Mouse (Mus musculus): Measurements from ENCODE around the gene Pdpk1.

Pdpk1 gene

DNA sequence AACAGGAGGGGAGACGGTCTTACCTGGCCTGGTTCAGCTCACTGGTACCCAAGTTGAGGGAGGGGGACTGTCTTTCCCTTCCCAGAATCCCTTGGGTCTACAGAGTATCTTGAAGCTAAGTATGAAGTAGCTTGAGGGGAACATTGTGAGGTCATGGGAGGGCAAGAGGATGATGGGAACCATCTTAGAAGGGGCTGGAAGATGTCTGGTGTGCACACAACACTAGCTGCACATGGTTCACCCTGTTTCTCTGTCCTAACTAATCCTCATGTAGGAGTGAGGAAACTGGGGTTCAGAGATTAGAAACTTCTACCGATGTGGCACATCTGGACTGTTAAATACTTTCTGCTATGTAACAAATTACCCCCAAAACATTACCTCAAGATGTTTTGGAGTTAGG, at the start of gene Pdpk1:
Pdpk1 (minus strand) TSS at position 101 of the 400 bp plus-strand sequence.
- DNase-seq = no peak

DNA sequence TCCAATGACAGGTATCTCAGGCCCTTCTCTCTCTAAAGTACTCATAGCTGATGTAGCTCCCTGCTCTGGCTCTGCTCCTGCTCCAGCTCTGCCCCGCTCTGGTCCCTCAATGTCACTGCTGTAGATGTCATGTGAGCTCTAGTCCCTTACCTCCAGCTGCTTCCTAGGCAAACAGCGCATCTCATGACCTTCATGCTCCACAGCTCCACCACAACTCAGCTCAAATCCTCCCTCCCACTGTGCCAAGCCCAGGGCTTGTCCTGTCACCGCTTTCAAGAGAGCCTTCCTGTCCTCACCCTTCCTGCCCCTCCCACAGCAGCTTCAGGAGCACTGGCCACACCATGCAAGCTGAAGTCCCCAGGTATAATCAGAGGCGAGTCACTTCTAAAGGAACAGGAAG, 49.0 kb upstream of the Pdpk1 start:
- DNase-seq = no peak

DNA sequence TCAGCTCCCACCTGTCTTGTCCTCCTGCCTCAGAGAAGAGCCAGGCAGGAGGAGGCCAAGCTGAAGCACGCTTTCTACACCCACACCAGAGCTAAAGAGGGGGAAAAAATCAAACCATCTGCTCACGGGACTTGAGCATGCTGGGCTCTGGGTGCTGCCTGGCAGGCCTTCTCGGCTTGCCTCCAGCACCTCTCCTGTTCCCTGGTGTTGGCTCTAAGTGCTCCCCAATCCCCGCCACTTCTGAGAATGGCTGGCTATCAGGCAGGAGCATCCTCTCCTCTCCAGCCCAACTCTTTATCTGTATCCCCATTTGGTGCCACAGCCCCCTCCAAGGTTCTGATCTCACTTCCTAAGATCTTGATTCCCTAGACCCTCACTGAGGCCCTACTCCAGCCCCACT, 48.5 kb upstream of the Pdpk1 start:
- DNase-seq = no peak

DNA sequence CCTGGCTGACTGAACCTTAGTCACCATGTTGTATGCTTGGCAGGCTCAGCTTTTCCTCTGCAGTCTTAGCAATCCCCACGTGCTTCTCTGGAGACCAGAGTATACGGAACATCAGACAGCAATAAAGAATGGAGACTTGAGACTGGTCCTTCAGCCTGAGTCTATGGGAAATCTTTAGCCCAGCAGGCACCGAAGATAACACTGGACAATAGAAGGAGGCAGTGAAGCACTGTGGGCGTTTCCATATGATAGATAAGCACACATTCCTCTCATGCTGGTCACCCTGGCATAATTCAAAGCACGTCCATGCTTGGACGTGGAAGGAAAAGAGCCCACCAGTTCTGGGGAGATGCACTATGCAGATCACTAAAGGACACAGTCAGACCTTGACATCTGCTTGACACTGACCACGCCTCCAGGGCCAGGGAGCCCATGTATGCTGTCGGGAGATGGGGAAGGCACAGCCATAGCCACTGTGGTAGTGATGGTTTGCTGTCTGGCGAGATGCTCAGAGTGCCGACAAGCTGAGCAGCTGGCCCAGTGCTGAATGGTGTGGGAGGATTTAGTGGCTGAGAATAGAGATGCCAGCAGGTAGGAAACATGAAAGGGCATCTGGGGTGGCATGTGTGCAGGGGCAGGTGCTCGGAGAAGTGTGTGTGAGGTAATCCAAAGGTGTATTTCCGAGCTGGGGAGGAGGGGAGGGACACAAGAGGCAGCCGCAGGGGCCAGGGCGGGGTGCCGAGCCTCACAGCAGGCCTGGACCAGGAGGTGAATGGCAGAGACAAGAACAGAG, 46.5 kb upstream of the Pdpk1 start:
- no peak for DNase-seq

DNA sequence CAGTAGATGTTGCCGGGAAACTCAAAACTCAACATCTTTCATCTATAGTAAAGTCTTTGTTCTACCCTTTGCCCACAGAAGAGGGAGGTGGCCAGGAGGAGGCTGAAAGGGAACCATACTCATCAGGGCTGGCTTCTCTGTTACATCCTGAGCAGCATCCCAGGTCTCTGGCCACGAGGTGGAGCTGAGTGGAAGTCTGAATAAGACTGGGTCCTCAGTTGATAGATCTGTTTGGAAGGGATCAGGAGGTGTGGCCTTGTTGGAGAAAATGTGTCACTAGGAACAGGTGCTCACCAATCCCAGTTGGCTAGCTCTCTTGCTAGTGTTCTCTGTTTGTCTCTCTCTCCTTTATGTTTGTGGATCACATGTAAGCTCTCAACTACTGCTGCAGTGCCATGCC, 44.6 kb upstream of the Pdpk1 start:
- no peak for DNase-seq

DNA sequence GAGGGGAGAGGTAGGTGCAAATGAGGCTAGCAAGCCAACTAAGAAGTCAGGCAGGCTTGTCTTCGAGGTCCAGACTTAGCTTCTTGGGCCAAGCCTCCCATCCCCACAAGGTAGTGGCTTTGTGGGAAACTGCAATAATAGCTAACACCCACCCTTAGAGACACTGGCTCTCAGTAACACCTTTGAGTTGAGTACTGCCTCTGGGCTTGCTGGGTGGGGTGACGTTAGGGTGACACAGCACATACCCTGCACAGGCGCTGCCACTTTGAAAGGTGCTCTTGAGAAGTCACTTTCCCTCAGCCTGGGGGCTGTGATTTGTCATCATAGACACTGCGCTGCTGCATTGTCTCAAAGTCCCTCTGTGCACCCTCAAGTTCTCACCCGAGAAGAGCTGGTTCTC, 43.0 kb upstream of the Pdpk1 start:
- no peak for DNase-seq

DNA sequence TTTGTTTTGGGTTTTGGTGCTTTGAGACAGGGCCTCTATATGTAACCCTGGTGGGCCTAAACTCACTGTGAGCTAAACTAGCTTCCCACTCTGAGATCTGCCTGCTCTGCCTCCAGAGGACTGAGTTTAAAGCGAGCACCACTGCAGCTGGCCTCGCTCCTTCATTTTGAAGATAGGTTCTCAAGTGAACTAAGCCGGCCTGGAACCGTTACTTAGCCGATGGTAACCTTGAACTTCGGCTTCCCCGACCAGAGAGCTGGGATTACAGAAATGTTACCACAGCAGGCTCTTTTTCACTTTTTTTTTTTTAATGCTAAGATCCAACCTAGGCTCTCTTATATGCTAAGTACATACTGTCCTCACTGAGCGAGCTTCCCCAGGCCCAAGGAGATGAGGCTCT, 42.5 kb upstream of the Pdpk1 start:
- no peak for DNase-seq

DNA sequence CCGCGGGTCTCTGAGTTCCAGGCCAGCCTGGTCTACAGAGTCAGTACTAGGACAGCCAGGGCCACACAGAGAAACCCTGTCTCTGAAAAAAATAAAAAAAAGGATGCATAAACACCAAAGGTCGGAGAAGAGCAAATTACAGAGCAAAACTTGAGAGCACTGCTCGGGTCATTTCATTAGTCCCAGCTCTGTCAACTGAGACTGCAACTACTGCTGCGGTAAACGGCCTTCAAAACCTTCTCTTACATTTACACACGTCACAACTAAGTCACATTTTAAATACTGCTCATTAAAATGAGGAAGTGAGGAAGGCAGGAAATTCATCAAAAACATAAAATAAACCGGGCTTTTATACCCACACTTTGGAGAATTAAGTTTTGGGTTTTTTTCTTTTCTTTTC, 42.1 kb upstream of the Pdpk1 start:
- no peak for DNase-seq

DNA sequence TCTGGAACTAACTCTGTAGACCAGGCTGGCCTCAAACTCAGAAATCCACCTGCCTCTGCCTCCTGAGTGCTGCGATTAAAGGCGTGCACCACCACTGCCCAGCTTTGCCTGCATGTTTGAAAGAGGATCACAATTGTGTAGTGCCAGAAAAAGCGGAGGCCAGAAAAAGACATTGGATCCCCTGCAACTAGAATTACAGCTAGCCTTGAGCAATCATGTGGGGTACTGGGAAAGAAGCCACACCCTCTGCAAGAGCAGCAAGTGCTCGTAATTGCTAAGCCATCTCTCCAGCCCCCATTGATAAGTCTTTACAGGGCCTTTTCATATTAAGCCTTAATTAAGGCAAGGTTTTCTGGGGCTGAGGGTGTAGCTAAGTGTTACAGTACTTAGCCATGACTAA, 40.8 kb upstream of the Pdpk1 start:
- no peak for DNase-seq

DNA sequence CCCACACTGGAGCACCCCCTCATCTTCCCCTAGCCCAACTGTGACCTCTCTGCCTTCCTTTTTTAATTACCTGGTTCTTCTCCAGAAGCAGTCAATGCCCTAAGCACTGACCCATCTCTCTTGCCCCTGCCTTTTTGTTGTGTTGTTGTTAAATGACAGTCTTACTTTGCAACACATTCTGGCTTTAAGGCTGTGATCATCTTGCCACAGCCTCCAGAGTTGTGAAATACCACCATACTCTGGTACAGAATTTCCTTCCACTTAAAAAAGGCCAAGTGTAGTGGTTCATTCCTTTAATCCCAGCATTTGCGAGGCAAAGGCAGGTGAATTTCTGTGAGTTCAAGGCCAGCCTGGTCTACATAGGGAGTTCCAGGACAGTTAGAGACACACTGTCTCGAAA, 40.2 kb upstream of the Pdpk1 start:
- DNase-seq = no peak

DNA sequence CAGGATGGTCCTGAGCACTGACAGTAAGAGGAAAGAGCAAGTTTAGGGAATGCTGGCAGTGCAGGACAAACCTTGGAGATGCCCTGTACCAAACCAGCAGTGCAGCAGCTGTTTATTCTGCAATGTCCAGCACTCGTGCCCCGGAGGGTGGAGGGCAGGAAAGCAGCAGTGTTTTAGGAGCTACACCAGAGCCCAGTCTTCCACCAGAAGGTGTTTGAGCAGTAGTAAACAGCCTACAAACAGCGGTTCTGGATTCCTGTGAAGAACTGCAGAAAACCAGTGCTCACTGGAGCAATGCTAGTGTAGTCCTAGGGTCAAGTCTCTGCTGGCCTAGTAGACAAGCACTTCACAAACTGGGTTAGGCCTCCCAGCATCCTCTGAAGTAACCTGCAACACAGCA, 23.5 kb upstream of the Pdpk1 start:
- DNase-seq = no peak

DNA sequence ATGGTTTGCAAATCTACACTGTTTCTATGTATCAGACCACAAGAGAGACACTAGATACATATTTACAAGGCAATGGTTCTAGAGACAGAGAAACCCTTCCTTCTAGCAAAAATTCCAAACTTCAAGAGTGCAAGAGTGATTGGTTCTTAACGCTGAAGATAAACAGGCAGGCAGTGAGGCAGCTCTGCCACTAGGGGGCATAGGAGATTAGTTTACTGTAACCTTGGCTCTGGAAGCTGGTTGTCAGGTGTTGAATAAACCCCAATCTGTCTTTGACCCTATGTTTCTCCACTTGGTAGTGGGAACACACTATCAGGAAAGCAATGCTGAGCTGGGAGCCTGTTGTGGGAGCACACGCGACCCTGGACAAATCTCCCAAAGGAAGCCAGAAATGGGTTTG, 22.7 kb upstream of the Pdpk1 start:
- DNase-seq = peak; percentile 87

DNA sequence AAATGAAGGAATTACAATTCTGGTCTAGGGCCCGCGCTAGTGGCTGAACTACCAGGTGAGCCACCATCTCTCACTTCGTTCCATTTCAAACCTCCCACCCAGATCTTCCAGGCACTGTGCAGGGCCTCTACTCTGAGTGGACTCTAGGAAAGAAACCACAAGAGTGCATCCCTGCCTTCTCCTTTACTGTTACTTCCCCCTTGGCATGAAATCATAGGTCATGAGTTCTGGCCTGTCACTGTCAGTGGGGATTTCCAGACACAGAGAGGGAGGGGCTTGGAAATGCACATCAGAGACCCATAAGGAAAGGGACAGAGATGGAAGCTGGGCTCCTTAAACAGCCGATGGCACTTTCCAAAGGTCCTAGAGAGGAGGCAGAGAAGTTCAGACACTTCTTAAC, 21.0 kb upstream of the Pdpk1 start:
- DNase-seq = peak; percentile 54

DNA sequence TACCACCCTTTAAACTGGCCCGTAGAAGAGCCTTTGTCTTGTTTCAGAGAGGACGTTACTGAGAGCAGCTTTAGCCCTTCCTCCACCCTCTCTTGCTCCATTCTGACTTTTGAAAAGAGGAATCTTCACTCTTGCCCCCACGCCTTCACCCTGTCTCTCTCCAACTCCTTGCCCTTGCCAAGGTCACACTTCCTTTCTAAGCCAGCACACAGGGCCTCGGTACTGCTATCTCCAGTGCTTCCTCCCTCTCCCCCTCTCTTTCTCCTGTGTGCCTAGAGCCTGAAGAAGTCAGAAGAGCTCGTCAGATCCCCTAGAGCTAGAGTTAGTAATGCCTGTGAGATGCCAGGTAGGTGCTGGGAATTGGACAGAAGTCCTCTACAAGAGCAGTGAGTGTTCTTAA, 20.0 kb upstream of the Pdpk1 start:
- peak; percentile 42 for DNase-seq

DNA sequence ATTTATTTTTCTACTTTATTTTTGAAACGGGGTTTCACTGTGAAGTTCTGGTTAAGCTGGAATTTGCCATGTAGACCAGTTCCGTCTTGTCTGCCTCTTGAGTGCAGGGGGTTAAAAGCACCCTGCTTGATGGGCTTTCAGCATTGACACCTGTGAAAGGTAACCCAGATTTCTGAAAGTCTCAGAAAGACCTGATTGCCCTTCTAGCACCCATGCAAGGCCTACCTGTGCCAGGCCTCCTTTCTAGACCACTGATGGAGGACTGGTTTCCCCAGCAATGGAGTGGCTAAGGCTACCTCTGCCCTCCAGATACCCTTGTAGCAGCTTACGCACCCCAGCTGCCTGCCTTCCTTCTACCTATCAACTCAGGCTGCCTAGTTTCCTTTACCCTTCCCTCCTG, 19.4 kb upstream of the Pdpk1 start:
- no peak for DNase-seq

DNA sequence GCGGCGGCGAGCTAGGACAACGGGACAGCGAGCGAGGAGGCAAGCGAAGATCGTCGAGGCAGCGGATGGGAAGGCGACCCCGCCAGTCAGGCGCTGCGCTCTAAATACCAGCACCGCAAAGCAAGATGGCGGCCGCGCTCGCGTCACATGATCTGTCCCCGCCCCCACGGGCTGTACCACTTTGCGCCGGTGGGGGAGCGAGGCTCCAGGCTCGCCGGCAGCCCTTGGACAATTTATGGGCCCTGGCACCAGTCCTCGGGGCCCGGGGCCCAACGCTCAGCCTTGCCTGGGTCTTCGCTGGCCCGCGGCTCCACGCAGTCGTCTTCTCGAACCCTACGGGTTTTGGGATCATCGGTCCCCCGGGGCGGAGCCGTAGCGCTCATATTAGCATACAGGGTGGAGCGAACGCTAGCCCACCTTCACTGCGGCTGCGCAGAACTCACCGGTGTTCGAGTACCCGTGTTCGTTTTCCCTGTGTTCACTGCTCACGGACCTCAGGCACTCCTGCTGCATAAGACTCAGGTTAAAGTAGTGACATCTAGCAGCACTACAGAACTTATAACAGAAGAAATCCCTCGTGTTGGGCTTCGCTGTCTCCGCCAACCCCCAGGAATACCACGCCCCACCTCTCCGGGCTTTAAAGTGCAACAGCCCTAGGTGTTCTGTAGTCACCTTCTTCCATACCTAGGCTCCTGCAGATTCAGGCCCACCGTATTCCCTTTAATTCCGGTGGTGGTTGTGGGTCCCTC, 18.8 kb upstream of the Pdpk1 start, which contains the start of gene Atp6v0c:
Atp6v0c (minus strand) TSS at position 386 of the 749 bp plus-strand sequence.
- peak; percentile 98 for DNase-seq

DNA sequence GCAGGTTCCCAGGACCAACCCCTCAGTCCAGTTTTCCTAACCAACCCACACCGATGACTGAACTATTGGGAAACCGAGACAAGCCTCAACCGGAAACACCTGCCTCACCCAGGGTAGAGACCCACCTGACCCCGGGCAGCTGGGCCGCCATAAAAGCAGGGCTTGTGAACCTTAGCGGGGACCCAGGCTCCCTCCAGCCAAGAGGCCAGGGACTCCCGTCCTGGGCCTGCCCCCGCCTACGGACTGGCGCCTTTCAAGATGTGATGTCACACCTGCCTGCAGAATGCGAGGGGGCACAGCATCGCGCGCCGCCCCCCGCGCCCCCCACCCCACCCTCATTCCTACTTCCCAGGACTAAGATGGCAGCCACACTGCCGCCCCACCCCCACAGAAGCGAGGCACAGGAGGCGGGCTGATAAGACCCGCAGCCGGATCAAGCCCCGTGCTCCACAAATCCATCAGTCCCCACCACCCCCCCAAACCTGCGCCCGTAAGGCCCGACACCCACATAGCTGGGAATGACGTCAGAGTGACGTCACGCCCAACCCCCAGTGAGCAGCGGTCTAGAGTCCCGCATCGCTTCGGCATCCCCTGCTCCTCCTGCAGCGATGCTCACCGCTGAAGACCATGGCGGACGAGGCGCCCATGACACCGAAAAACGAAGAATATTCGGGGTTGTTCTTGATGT, 18.0 kb upstream of the Pdpk1 start:
- DNase-seq = peak; percentile 65

DNA sequence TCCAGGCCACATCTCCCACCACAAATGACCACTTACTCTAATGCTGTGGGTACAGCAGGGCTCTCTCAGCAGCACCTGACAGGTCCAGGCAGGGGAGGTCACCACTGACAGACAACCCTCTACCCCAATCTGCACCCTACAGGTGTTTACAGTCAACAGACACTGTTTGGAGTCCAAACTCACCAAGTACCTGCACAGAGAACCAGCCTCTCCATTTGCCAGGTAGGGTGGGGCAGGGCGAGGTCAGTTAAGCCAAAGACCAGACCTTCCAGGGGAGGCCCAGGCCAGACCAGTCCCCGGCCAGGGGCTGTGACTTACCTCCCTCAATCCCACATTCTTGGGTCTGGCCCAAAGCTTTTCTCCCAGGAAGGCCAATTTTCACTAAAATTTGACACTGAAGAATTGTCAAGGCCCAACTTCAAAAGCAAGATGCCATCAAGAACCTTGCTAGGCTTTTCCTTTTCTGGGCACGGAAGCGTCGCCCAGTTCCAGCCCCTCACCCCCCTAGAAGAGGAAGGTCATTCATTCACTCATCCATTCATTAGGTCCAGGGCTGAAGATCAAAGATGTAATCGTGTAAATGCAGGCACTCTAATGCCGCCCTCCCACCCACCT, 17.3 kb upstream of the Pdpk1 start:
- DNase-seq = no peak

DNA sequence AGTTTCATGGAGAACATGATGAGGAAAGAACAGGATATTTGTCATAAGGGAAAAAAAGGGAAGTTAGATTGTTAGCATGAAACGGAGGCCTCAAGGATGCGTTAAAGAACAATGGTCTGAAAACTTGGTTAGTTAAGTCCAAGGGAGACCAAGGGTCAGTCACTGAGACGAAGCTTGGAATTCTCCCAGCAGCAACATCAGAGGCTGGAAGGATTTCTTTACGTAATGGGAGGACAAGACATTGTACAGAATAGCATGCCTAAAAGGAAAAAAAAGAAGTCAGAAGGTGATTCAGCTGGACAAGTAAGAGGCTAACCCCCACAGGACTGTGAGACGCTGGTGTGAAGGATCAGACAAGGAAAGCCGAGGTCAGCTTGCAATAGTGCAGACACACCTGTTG, 16.4 kb upstream of the Pdpk1 start:
- no peak for DNase-seq

DNA sequence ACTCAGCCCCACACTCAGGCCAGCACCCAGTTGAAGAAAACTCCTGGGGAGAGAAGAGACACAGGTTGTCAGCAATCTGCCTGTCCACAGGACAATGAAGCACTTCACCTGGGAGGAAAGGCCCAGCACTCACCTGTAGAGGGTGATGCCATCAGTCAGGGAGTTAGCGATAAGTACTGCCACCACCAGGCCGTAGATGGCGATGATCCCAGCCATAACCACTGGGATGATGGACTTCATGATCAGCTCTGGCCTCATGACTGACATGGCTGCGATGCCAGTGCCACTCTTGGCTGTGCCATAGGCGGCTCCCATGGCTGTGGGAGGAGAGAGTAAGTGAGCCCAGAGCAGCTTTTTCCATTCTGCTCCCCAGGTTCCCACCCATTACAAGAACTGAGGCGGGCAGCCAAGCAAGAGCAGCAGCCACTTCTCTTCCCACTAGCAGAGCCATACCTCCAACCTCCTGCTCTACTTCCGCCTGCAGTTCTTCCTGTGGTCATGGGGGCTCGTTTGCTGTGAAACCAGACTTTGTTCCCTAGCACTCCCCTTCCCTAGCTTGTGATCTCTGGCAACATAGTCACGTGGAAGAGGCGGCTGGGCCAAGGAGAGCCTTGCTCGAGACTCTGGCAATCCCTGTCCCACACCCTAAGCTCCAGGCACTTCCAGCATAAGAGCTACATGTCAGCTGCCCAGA, 14.0 kb upstream of the Pdpk1 start:
- peak; percentile 54 for DNase-seq

DNA sequence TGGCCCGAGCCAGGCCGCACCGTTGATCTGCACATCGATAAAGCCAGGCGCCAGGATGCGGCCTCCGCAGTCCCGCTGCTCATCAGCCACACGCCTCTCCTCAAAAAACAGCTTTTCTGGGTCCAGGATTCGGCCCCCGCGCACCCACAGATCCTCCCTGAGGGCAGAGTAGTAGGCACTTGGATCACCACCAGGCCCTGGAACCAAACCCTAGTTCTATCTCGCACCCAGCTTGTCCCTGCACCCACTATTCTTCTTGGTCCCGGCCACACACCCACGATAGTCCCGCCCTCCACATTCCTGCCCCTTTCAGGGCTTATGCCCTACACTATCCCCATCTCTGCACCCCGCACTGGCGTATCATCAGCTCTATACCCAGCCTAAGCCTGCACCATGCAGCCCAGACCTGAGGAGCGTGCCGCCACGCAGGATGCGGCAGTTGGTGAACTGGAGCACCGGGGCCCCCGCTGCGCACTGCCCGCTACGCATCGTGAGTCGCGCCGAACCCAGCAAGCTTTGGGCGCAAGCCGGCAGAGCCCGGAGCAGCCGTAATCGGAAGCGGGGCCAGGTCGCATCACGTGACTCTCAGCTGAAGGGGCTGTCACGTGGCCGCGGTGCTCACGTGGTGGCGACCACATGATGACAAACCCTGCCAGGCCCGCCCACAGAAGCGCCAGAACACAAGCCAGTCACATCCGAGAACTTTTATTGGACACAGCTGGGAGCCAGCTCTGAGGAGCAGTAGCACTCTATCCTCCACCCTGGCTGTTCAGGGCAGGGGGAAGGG, 12.6 kb upstream of the Pdpk1 start, which contains the start of gene Amdhd2:
Amdhd2 (minus strand) TSS at position 591 of the 787 bp plus-strand sequence.
- peak; percentile 99 for DNase-seq
